Mouse (Mus musculus): ENCODE results near the gene Gstt4. TPM values are rescaled to one million over a fixed set of nuclear protein-coding genes. Genes with fewer than 3 reads are reported as not detected.
"Not testable (repeated sequence)": the region's sequence is repeated elsewhere in the genome, so short reads cannot be mapped to it uniquely, and the experiment has no call there.

The Gstt4 gene
- not detected in 2 replicates for polyA plus RNA-seq (2011; ENCODE audit: insufficient read depth, insufficient read length, low read depth, missing spikeins)

DNA sequence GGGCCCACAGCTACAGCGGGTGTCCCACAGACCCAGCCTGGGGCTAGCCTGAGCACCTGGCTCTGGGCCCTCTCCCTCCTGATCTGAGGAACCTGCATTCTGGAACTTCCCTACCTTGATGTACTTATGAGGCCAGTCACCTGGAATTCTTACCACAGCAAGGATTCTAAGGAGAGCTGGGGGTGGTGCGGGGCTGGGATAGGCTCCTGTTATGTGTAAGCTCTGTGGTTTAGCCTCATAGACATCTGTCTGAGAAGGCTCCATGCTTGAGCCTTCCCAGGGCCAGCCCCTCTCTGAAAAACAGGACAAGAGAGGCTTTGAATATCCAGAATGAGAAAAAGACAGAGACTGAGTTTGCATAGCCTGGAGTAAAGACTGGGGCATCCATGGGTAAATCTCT lies at the start of gene Gstt4:
Gene Gstt4 (minus strand): TSS at position 101 of the 400 bp plus-strand sequence.
- H3K9ac ChIP-seq (ENCODE audit: low read depth, poor library complexity, severe bottlenecking) = no peak within 1 kb of the TSS
- no peak within 1 kb of the TSS for H3K4me3 ChIP-seq (ENCODE audit: low read depth, low read length)
- H3K4me1 ChIP-seq (ENCODE audit: control insufficient read depth, insufficient read depth, low read length) = no peaks in the 10 kb centered on the region
- TF ChIP-seq EP300 (IDR thresholded peaks at IDR 0.05; ENCODE audit: insufficient read depth, low read depth, low read length) (no peak), POLR2A (IDR thresholded peaks at IDR 0.05; ENCODE audit: insufficient read depth, low read length) (no peak), CTCF (IDR thresholded peaks at IDR 0.05; ENCODE audit: low read depth, low read length) (no peak)
- no peak within 1 kb of the TSS for H3K27ac ChIP-seq (ENCODE audit: insufficient read depth, low read length)
- no peaks in the 10 kb centered on the region for H3K27me3 ChIP-seq (ENCODE audit: control insufficient read depth, insufficient read depth, low read length, poor library complexity, severe bottlenecking)
- no peaks in the 10 kb centered on the region for H3K36me3 ChIP-seq (ENCODE audit: control insufficient read depth, insufficient read depth, low read length, poor library complexity, severe bottlenecking)
- H3K9me3 ChIP-seq (replicated peaks; ENCODE audit: control insufficient read depth, insufficient read depth, low read length, poor library complexity, severe bottlenecking) = no peaks in the 10 kb centered on the region

DNA sequence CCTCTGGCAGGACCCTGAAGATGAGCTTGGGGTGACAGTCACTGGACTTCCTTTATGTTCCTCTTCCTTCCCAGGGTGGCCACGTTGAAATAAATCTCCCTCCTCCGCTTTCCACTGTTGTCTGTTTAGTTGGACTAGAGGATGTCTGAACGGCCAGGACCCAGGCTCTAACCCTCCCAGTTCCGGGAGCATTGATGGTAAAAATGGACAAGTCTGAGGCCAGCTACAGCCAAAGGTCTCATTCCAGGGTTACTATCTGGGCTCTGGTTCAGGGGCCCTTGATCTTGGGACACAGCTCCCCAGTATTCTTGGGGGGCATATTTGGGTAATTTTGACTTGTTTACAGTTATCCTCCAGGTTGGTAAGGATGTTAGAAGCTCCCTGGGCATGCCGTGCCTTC lies 39.2 kb upstream of the Gstt4 start:
- Histone ChIP-seq H3K4me3 (ENCODE audit: low read depth, low read length) (no peak overlapping the region), H3K9ac (ENCODE audit: low read depth, poor library complexity, severe bottlenecking) (no peak overlapping the region)

GRCm38 (mm10) chr10:75860746-75861145 lies 38.4 kb upstream of the Gstt4 start:
- Histone ChIP-seq H3K4me1 (ENCODE audit: control insufficient read depth, insufficient read depth, low read length) (peaks cover 9% of the 10 kb centered on the region), H3K4me3 (ENCODE audit: low read depth, low read length) (peak overlapping the region; percentile 8), H3K9me3 (replicated peaks; ENCODE audit: control insufficient read depth, insufficient read depth, low read length, poor library complexity, severe bottlenecking) (peaks cover 4% of the 10 kb centered on the region), H3K9ac (ENCODE audit: low read depth, poor library complexity, severe bottlenecking) (peak overlapping the region; percentile 97), H3K27me3 (ENCODE audit: control insufficient read depth, insufficient read depth, low read length, poor library complexity, severe bottlenecking) (no peaks in the 10 kb centered on the region), H3K27ac (ENCODE audit: insufficient read depth, low read length) (peak overlapping the region; percentile 19), H3K36me3 (ENCODE audit: control insufficient read depth, insufficient read depth, low read length, poor library complexity, severe bottlenecking) (peaks cover 26% of the 10 kb centered on the region)
- no peak for TF ChIP-seq CTCF (IDR thresholded peaks at IDR 0.05; ENCODE audit: low read depth, low read length)
- no peak for TF ChIP-seq POLR2A (IDR thresholded peaks at IDR 0.05; ENCODE audit: insufficient read depth, low read length)
- no peak for TF ChIP-seq EP300 (IDR thresholded peaks at IDR 0.05; ENCODE audit: insufficient read depth, low read depth, low read length)

More for the DNA sequence above, 39.2 kb upstream of the Gstt4 start:
- peak overlapping the region; percentile 43; the same call in 1 of the 2 replicates for H3K27ac ChIP-seq (ENCODE audit: insufficient read depth, low read length)
- H3K4me1 ChIP-seq (ENCODE audit: control insufficient read depth, insufficient read depth, low read length) = peaks cover 9% of the 10 kb centered on the region
- no peak for TF ChIP-seq POLR2A (IDR thresholded peaks at IDR 0.05; ENCODE audit: insufficient read depth, low read length)
- no peak for TF ChIP-seq EP300 (IDR thresholded peaks at IDR 0.05; ENCODE audit: insufficient read depth, low read depth, low read length)
- no peak for TF ChIP-seq CTCF (IDR thresholded peaks at IDR 0.05; ENCODE audit: low read depth, low read length)
- H3K9me3 ChIP-seq (replicated peaks; ENCODE audit: control insufficient read depth, insufficient read depth, low read length, poor library complexity, severe bottlenecking) = peaks cover 4% of the 10 kb centered on the region
- H3K36me3 ChIP-seq (ENCODE audit: control insufficient read depth, insufficient read depth, low read length, poor library complexity, severe bottlenecking) = peaks cover 26% of the 10 kb centered on the region
- no peaks in the 10 kb centered on the region for H3K27me3 ChIP-seq (ENCODE audit: control insufficient read depth, insufficient read depth, low read length, poor library complexity, severe bottlenecking)

DNA sequence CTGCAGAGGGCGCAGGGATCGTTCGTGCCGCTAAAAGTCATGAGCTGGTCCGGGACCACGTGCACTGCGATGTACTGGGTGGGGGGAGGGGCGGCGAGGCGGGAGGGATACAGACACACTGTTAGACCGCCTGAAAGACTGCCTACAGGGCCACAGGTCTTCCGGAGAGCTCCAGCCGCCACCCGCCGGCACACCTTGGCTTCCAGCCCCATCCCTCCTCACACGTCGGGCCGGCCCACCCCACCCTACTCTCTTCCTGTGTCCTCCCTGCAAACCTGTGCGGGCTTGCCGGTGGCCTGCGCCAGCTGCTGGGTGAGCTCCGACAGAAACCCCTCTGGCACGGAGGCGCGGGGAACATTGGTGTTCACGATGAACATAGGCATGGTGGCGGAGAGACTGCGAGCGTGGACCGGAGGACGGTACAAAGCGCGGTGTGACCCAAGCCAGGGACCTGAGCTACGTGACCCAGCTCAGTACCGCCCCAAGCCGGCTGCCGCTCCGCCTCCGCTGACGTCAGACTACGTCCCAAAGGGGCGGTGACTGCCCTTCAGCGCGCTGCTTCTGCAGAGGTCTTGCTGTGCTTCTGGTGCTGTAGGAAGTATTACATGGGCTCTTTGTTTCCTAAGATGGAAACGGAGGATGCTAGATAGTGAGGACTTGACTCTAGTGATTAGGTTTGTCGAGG lies 37.6 kb upstream of the Gstt4 start, which contains the start of gene Mif:
Gene Mif (minus strand): TSS at position 455 of the 685 bp plus-strand sequence.
- TF ChIP-seq EP300 (IDR thresholded peaks at IDR 0.05; ENCODE audit: insufficient read depth, low read depth, low read length) = peak; percentile 55; the same call in 1 of the 2 replicates
- peak; percentile 94 for TF ChIP-seq POLR2A (IDR thresholded peaks at IDR 0.05; ENCODE audit: insufficient read depth, low read length)

GRCm38 (mm10) chr10:75859107-75859746 lies 36.9 kb upstream of the Gstt4 start:
- H3K9me3 ChIP-seq (replicated peaks; ENCODE audit: control insufficient read depth, insufficient read depth, low read length, poor library complexity, severe bottlenecking) = peaks cover 4% of the 10 kb centered on the region
- peak overlapping the region; percentile 97 for H3K9ac ChIP-seq (ENCODE audit: low read depth, poor library complexity, severe bottlenecking)
- H3K27me3 ChIP-seq (ENCODE audit: control insufficient read depth, insufficient read depth, low read length, poor library complexity, severe bottlenecking) = no peaks in the 10 kb centered on the region
- TF ChIP-seq POLR2A (IDR thresholded peaks at IDR 0.05; ENCODE audit: insufficient read depth, low read length) = no peak
- TF ChIP-seq CTCF (IDR thresholded peaks at IDR 0.05; ENCODE audit: low read depth, low read length) = no peak
- TF ChIP-seq EP300 (IDR thresholded peaks at IDR 0.05; ENCODE audit: insufficient read depth, low read depth, low read length) = no peak
- peak overlapping the region; percentile 96 for H3K4me3 ChIP-seq (ENCODE audit: low read depth, low read length)
- peak overlapping the region; percentile 29 for H3K27ac ChIP-seq (ENCODE audit: insufficient read depth, low read length)
- H3K4me1 ChIP-seq (ENCODE audit: control insufficient read depth, insufficient read depth, low read length) = peaks cover 9% of the 10 kb centered on the region
- H3K36me3 ChIP-seq (ENCODE audit: control insufficient read depth, insufficient read depth, low read length, poor library complexity, severe bottlenecking) = peaks cover 26% of the 10 kb centered on the region

More for the DNA sequence above, 37.6 kb upstream of the Gstt4 start, which contains the start of gene Mif:
- Histone ChIP-seq H3K36me3 (ENCODE audit: control insufficient read depth, insufficient read depth, low read length, poor library complexity, severe bottlenecking) (peaks cover 26% of the 10 kb centered on the region), H3K9ac (ENCODE audit: low read depth, poor library complexity, severe bottlenecking) (peak within 1 kb of the TSS; percentile 97), H3K4me3 (ENCODE audit: low read depth, low read length) (peak within 1 kb of the TSS; percentile 96), H3K27ac (ENCODE audit: insufficient read depth, low read length) (peak within 1 kb of the TSS; percentile 80)
- not testable (repeated sequence) for H3K4me1 ChIP-seq (ENCODE audit: control insufficient read depth, insufficient read depth, low read length); H3K27me3 ChIP-seq (ENCODE audit: control insufficient read depth, insufficient read depth, low read length, poor library complexity, severe bottlenecking); H3K9me3 ChIP-seq (replicated peaks; ENCODE audit: control insufficient read depth, insufficient read depth, low read length, poor library complexity, severe bottlenecking)

DNA sequence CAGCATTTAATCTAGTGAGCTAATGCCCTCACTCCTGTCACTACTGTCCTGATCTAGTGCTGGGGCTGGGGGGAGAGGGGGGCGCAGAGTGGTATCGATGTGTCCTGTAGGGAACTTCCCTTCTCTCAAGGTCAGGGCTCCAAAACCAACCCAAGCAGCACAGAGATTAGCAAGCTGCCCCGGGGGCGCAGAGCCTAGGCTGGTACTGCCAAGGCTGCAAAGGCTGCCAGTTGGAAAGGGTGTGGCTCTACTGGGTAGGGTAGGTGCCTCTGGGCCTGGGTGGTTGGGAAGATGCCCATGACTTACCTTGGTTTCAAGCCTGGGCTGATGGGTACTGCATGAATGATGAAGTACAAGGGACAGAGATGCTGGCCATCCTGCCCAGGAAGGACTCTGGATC lies 35.3 kb upstream of the Gstt4 start:
- Histone ChIP-seq H3K4me3 (ENCODE audit: low read depth, low read length) (0 out of 2 replicates have a peak overlapping the region, but pooled peaks have one; percentile 1), H3K27ac (ENCODE audit: insufficient read depth, low read length) (no peak overlapping the region), H3K4me1 (ENCODE audit: control insufficient read depth, insufficient read depth, low read length) (peaks cover 9% of the 10 kb centered on the region), H3K36me3 (ENCODE audit: control insufficient read depth, insufficient read depth, low read length, poor library complexity, severe bottlenecking) (peaks cover 26% of the 10 kb centered on the region), H3K27me3 (ENCODE audit: control insufficient read depth, insufficient read depth, low read length, poor library complexity, severe bottlenecking) (no peaks in the 10 kb centered on the region), H3K9me3 (replicated peaks; ENCODE audit: control insufficient read depth, insufficient read depth, low read length, poor library complexity, severe bottlenecking) (no peaks in the 10 kb centered on the region), H3K9ac (ENCODE audit: low read depth, poor library complexity, severe bottlenecking) (no peak overlapping the region)
- no peak for TF ChIP-seq EP300 (IDR thresholded peaks at IDR 0.05; ENCODE audit: insufficient read depth, low read depth, low read length)
- no peak for TF ChIP-seq CTCF (IDR thresholded peaks at IDR 0.05; ENCODE audit: low read depth, low read length)
- TF ChIP-seq POLR2A (IDR thresholded peaks at IDR 0.05; ENCODE audit: insufficient read depth, low read length) = no peak
